Mouse (Mus musculus) lung, postnatal 25 days (tissue): ENCODE measurements at regions not wholly inside any gene's neighbourhood (a gene's known extent, or its start where the extent isn't known, plus 50 kb on each side); places are given as distances from the start of the nearest gene placed in this dataset.
"Not testable (repeated sequence)": the region's sequence is repeated elsewhere in the genome, so short reads cannot be mapped to it uniquely, and the experiment has no call there.

Experiments used
- DNase-seq: peaks from one replicate; pipeline ENCODE4 v3.0.0; 2022; ENCODE audit warnings: low spot score

DNA sequence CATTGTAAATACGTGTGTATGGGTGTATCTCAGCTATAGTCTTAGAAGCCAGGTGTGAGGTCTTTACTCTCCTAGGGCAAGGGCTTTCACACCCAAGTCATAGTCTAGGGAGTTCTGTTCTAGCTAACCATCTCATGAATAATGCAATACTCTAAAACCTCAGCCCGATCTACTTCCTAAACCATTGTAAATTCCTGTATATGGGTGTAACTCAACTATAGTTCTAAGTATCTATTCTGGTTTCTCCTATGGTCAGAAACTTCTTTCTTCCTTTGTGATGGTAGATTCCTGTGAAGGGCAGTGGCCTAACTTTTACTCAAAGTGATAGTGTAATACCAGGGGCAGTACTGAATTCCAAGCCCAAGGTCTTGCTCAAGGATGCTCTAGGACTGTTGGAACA is 58.7 kb upstream of the Srd5a3 start:
- DNase-seq: not testable (repeated sequence)

DNA sequence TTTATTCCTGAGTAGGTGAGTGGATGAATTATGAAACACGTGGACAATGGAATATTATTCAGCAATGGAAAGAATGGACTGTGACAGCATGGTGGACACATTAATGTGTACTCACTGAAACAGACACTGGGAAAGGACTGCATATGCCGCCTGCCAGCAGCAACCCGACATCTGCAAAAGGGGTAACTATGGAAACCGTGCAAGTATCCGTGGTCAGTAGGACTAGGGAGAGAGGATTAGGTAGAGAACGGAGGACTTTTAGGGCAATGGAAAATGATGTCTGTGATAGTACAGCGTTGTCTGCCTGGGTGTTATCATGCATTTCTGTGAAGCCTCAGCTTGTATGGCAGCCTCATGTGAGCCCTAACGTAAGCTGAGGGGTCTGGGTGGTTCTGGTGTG is 59.6 kb upstream of the Srd5a3 start:
- DNase-seq: no peak

- peak; percentile 39 for DNase-seq
These were observed 60.7 kb upstream of the Srd5a3 start for GRCm38 (mm10) chr5:76079204-76080025.

GRCm38 (mm10) chr5:76078485-76078884 is 61.6 kb upstream of the Srd5a3 start:
- DNase-seq: no peak

GRCm38 (mm10) chr5:76076283-76076682 is 63.8 kb upstream of the Srd5a3 start:
- no peak for DNase-seq

- DNase-seq: no peak
These were observed 64.7 kb upstream of the Srd5a3 start for GRCm38 (mm10) chr5:76075401-76075800.

- no peak for DNase-seq
These were observed 72.2 kb upstream of the Srd5a3 start for GRCm38 (mm10) chr5:76067881-76068280.

DNA sequence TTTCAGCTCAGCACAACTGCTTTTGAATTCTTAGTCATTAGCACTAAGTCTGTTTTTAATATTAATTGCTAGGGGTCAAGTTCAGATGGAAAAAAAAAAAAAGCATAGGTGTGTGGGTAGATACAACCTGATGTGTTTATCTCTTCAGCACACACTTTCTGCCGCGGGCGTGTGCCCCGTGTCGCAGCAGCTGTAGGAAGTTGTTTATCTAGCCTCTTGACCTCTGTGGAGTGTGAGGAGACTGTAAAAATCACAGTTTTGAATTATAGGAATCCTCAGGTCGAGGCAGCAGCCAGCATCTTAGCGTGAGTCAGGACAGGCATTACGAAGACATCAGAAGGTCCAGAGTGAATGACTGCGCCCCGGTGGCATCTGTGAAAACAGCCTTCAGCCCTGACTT is 72.8 kb upstream of the Srd5a3 start:
- no peak for DNase-seq

DNA sequence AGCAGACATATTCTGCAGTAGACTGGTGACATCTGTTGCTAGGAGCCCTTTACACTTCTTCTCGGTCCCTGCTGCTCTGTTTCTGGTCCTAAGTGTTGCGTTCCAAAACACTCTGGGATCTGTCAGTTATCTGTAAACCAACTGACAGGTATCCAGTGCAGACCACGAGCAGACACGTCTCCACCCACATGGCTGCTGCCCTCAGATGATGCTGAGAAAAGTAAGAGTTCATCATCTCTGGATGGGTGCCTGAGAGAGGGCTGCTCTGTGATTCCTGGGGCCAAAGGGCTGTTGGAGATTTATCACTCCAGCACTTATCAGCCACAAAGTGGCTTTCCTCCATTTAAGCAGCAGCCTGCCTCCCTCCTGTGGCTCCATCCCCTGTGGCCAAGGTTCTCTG is 74.3 kb upstream of the Srd5a3 start:
- DNase-seq: no peak

DNA sequence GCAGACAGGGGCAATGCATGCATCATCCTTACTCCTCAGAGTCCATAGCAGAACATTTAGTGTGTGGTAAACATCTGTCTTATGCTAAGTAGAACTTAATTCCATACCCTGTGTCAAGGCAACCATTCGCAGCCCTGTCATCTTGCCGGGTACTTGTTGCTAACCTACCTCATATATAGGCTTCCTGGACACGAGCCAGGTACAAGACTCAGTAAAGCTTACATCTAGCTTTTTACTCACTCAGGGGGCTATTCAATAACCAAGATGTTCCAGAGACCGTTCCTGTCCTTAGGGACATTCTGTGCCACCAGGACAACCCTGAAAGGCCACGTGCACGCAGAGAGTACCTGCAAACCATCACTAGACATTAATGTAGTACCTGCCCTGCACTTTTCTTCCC is 74.8 kb upstream of the Srd5a3 start:
- DNase-seq: no peak

DNA sequence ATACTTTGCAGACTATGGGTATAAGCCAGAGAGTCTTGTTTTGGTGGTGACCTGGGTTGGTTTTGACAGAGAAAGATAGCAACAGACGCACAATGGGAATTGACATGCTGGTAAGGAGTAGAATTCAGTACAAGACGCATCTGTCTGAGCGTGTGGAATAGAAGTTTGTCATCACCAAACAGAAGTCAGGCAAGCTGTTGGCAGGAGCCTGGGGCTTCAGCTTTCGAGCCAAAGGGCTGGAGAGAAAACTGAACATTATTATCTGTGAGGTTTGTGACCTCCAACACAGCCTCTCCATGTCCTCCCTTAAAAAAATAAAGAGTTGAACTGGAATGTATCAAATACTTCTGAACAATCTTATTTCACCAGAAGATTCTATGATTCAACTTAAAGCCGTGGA is 75.4 kb upstream of the Srd5a3 start:
- DNase-seq: no peak

- no peak for DNase-seq
These were observed 76.6 kb upstream of the Srd5a3 start for GRCm38 (mm10) chr5:76063473-76063872.

- no peak for DNase-seq
These were observed 79.8 kb upstream of the Kdr start for GRCm38 (mm10) chr5:76058011-76058410.

GRCm38 (mm10) chr5:76055849-76056248 is 77.6 kb upstream of the Kdr start:
- DNase-seq: no peak

GRCm38 (mm10) chr5:76052782-76053181 is 74.5 kb upstream of the Kdr start:
- no peak for DNase-seq

GRCm38 (mm10) chr5:76051658-76052057 is 73.4 kb upstream of the Kdr start:
- no peak for DNase-seq

DNA sequence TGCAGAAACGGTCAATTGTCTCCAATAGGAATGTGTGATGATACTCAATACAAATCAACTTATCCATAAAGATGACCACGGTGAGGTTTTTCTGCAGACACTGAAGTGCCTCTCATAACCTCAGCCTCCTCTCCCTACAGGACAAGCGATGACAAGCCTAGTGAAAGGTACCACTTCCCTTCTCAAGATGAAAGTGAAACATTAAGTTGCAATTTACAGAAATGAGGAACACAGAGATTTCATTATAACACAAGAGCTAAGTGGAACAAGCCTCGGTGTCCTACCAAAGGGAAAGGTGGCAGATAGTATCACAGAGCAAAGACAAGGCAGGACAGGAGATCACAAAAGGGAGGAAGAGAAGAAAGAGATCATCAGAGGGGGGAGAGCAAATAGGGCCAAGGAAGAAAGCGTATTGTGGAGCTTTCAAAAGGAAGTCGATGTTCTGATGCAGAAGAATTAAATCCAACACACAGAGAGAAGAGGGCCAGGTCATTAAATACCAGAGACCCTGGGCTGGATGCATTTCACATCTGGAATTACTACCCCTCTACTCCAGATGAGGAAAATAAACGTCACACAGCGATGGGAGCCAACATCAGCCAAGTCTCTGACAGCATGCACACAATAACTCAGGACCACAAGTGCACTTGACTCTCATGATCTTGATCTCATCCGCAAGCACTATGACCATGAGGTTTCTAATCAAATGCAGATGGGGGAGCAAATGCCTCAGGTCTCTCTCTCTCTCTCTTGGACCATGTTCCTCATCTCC is 70.0 kb upstream of the Kdr start:
- DNase-seq: no peak

DNA sequence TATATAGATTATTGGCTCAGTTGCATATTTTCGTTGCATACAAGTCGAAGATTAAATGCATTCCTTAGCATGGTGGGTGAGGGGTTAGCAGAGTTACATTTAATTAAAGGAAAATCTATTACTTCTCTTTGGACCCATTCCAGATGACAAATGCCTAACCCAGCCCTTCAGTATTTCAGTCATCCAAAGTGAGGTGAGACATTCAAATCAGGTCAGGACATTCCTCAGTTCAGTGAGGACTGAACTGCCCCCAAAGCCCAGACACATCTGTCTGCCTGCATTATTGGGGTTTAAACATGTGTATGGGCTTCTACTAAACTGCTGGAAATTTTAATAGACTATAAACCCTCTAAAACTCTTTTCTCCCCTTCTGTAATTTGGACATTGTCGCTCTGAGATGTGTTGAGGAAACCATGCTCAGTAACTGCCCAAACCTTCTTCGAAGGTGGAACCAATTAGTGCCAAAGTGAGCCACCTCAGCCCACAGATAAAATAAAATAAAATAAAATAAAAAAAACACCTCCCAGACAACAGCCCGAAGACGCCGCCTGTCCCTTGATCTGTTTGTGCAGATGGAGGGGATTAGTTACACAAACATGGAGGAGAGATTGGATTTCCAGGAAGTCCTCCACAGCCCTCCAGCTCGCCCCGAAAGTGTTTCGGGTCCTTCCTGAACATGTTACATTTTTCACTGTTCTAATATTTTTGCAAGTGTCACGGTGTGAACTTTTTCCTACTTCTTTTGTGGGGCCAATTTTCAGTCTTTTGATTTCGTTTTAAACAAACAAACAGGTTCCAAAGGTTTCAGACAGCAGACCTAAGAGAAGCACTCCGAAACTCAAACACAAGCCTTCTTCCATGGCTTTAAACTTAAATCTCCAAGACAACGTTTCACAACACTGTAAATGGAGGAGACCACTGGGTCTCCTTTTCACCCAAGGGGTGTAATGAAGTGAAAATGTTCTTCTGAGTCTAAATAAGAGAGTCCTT is 65.6 kb upstream of the Kdr start:
- DNase-seq: no peak

- DNase-seq: peak; percentile 36
These were observed 62.4 kb upstream of the Kdr start for GRCm38 (mm10) chr5:76040454-76041203.

DNA sequence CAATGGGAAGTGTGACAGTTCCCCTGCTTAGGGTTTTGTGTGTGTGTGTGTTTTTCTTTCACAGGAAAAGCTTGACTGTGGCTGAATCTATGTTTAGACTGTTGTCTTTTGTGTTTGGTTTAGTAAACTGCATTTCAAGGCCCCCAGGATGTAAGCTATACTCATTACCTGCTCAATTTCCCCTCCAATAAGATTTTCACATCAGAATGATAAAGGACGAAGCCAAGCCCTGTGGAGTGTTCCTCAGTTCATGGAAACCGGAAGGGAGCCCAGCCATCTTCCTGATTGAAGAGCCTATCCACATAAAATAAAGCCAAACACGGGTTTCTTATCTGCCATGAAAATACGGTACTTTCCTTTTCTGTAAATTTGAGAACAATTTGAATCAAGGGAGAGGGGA is 50.5 kb upstream of the Kdr start:
- DNase-seq: no peak
